Mouse (Mus musculus): Measurements from ENCODE around the gene Cenps. TPM values are rescaled to one million over a fixed set of nuclear protein-coding genes. Genes with fewer than 3 reads are reported as not detected.

The Cenps gene
- 31.0 and 33.0 TPM in 2 replicates for polyA plus RNA-seq (2015; fragmentation: Nextera tagmentation; extraction: Ambion mirVana)

DNA sequence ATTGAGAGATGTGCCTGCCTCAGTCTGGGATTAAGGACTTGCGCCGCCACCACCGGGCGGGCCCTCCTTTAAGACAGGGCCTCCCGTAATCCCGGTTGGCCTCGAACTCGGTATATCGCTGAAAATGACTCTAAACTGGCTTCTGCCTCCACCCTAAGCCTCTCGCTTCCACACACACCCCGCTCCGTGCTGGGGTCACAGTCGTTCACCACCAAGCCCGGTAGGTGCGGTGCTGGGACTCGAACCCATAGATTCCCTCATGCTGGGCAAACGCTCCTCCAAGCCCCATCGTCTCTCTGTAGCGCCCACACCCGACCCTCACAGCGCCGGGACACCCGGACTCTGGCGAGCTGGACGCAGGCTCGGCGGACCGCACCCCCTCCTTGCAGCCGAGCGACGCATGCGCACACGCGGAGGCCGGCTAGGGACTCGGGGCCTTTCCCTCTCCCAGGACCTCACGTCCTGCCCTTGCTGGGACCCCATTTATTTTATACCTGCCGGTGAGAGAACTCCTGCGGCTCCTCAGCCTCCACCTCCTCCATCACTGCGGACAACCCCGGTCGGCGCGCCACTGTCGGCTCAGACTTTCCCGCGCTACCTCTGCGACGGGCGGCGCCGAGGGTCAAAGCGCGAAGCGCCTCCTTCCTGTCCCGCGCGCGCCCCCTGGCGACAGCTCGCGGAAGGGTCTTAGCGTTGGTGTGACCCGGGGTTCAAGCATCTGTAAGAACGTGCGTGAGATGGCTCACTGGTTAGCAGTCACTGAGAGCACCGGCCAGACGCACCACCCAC is at the start of gene Cenps:
Cenps (minus strand) TSS at position 648 of the 789 bp plus-strand sequence.
- H3K36me3 ChIP-seq, result no peaks in the 10 kb centered on the region; the same call in 1 of the 2 replicates
- peak within 1 kb of the TSS; percentile 72 for H3K4me2 ChIP-seq (replicated peaks)
- H3K9me3 ChIP-seq, result no peaks in the 10 kb centered on the region
- peak within 1 kb of the TSS; percentile 89 for H3K27ac ChIP-seq
- peaks cover 8% of the 10 kb centered on the region for H3K4me1 ChIP-seq
- ATAC-seq (ENCODE audit: low FRiP score, low read depth), result peak; percentile 91
- peak within 1 kb of the TSS; percentile 75 for H3K9ac ChIP-seq
- H3K4me3 ChIP-seq, result peak within 1 kb of the TSS; percentile 60
- no peaks in the 10 kb centered on the region for H3K27me3 ChIP-seq
- WGBS, result under 1% methylated on average over 68 of the region's 68 CpGs

DNA sequence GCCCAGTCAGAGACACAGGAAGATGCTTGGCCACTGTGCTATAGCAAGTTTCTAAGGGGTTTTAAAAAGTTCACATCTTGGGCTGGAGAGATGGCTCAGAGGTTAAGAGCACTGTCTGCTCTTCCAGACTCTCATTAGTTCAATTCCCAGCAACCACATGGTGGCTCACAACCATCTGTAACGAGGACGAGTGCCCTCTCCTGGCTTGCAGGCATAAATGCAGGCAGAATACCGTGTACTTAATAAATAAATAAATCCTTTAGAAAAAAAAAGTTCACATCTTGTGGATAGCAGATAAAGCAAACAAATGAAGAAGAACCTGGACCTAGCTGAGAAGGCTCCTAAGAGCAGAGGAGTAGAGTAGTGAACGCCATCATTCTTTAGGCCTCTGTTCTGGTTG is 45.3 kb upstream of the Cenps start:
- H3K27me3 ChIP-seq, result no peaks in the 10 kb centered on the region
- no peaks in the 10 kb centered on the region for H3K9me3 ChIP-seq
- no peaks in the 10 kb centered on the region for H3K4me1 ChIP-seq
- 50% methylated on average over 4 of the region's 4 CpGs for WGBS
- H3K36me3 ChIP-seq, result peaks cover 82% of the 10 kb centered on the region
- H3K4me3 ChIP-seq, result no peak overlapping the region
- no peak for ATAC-seq (ENCODE audit: low FRiP score, low read depth)
- no peak overlapping the region for H3K27ac ChIP-seq
- no peak overlapping the region for H3K9ac ChIP-seq
- no peak overlapping the region for H3K4me2 ChIP-seq (replicated peaks)

DNA sequence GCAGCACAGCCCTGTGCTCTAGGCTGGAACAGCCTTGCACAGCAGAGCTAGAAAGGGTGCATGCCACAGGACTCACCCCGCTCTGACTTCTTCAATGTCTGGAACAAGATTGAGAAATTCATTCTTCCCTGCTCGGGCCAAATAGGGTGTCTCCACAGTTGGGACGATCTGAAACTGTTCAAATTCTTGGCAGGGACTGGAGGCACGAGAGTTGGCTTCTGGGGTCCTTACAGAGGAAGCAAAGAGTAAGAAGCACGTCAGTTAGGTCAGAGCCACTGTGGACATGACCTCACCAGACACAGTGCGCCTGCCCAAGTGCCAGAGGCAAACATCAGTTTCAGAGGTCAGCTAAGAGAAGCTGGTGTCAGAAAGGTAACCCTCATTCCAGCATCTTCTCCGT is 44.8 kb upstream of the Cenps start:
- Histone ChIP-seq H3K27me3 (no peaks in the 10 kb centered on the region), H3K9ac (no peak overlapping the region), H3K4me1 (no peaks in the 10 kb centered on the region), H3K27ac (no peak overlapping the region), H3K36me3 (peaks cover 76% of the 10 kb centered on the region), H3K4me3 (no peak overlapping the region), H3K4me2 (replicated peaks) (no peak overlapping the region), H3K9me3 (no peaks in the 10 kb centered on the region)
- ATAC-seq (ENCODE audit: low FRiP score, low read depth), result no peak
- 88% methylated on average over 7 of the region's 7 CpGs for WGBS

DNA sequence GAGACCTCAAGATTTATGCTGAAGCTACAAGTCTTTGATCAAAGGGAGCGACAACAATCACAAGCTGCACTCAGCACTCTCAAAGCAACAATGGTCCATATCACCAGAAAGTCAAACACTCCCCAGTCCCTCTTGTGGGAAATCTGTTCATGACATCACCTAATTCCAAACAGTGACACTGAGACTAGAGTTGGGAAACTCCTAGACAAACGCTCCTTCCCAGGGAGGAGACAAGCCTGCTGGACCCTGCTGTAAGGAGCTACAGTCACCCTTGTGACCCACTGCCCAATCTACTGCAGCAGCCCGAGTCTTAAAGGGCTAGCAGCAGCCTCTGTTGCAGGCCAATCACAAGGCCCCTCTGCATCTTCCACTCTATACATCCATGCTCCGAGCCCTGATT is 42.1 kb upstream of the Cenps start:
- Histone ChIP-seq H3K36me3 (peaks cover 58% of the 10 kb centered on the region), H3K9ac (no peak overlapping the region), H3K27ac (no peak overlapping the region), H3K9me3 (no peaks in the 10 kb centered on the region), H3K4me2 (replicated peaks) (no peak overlapping the region), H3K4me3 (no peak overlapping the region), H3K4me1 (no peaks in the 10 kb centered on the region), H3K27me3 (no peaks in the 10 kb centered on the region)
- WGBS, result 60% methylated on average over 4 of the region's 4 CpGs
- ATAC-seq (ENCODE audit: low FRiP score, low read depth), result no peak

DNA sequence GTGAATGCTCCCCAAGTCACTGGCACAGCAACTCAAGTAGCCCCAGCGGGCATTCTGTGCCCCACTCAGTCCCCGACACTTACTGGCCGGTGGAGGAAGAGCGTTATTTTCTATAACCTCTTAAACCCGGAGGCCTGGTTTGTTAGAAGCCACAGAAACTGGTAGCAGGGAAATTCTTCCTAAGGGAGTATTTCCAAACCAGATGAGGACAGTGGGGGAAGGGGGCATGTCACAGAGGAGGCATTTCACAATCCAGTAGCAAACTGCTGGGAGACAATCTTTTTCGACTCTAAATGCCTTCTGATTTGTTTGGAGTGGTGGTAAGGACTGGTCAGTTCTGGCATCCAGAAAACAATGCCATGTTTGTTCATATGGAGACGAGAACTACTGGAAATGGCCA is 41.7 kb upstream of the Cenps start:
- WGBS, result 72% methylated on average over 7 of the region's 7 CpGs
- H3K4me2 ChIP-seq (replicated peaks), result no peak overlapping the region
- H3K36me3 ChIP-seq, result peaks cover 54% of the 10 kb centered on the region
- no peaks in the 10 kb centered on the region for H3K4me1 ChIP-seq
- no peak overlapping the region for H3K4me3 ChIP-seq
- H3K9me3 ChIP-seq, result no peaks in the 10 kb centered on the region
- ATAC-seq (ENCODE audit: low FRiP score, low read depth), result no peak
- no peak overlapping the region for H3K27ac ChIP-seq
- H3K27me3 ChIP-seq, result no peaks in the 10 kb centered on the region
- H3K9ac ChIP-seq, result no peak overlapping the region

DNA sequence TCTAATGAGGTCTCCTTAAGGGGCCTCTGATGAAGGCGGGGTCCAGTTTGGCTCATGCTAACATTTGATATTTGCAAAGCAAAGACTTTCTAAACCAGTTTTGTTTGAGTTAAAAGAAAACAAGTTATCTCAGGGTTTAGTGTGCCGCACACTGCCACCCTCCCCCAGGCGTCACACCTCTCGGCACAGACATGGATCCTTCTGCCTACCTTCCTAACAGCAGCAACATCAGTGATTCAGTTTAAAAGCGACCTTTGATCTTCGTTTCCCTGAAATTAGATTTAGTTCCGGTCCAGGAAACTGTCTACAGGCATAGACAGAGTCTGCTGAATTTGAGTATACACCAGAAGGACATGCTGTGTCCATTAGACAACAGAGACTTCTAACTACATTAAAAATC is 40.9 kb upstream of the Cenps start:
- no peak for ATAC-seq (ENCODE audit: low FRiP score, low read depth)
- Histone ChIP-seq H3K9ac (no peak overlapping the region), H3K27me3 (no peaks in the 10 kb centered on the region), H3K9me3 (no peaks in the 10 kb centered on the region), H3K4me2 (replicated peaks) (no peak overlapping the region), H3K4me3 (no peak overlapping the region), H3K36me3 (peaks cover 45% of the 10 kb centered on the region), H3K27ac (no peak overlapping the region), H3K4me1 (no peaks in the 10 kb centered on the region)
- 61% methylated on average over 7 of the region's 7 CpGs for WGBS

DNA sequence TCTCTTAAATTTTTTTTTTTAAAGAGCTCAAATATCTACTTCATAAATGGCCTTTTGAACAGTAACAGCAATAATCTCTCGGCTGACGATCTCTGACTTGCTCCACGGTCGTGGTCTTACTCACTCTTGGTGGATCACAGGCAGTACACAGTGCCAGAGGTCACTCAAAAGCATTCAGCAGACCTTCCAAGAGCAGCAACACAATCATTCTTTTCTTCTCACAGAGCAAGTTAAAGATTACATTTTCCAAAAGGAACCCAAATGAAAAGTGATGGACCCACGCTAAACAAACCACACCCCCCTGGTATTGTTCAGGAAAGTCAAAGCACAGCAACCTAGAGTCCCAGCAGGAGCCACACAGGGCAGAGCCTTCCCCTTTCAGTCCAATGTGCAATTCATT is 39.6 kb upstream of the Cenps start:
- 70% methylated on average over 5 of the region's 5 CpGs for WGBS
- H3K4me3 ChIP-seq, result no peak overlapping the region
- no peak for ATAC-seq (ENCODE audit: low FRiP score, low read depth)
- no peaks in the 10 kb centered on the region for H3K27me3 ChIP-seq
- H3K4me1 ChIP-seq, result peaks cover 10% of the 10 kb centered on the region
- no peaks in the 10 kb centered on the region for H3K9me3 ChIP-seq
- H3K27ac ChIP-seq, result no peak overlapping the region
- H3K4me2 ChIP-seq (replicated peaks), result no peak overlapping the region
- no peak overlapping the region for H3K9ac ChIP-seq
- H3K36me3 ChIP-seq, result peaks cover 33% of the 10 kb centered on the region

DNA sequence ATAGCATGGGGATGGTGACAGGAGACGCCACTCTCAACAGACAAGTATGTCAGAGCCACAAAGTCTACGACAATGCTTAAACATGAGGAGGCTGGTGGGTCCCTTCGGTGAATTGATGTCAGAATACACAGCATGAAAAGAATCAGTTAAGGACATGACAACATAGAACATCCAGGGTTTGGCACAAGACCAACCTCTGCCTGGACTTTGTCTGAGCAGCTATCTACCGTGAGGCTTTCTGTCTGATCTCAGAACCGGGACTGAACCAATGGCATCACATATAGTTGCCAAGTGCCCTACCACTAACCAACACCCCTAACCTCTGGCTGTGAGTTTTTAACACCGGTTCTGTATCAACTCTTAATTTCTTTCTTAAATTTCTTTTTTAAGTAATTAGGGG is 39.2 kb upstream of the Cenps start:
- Histone ChIP-seq H3K4me1 (peaks cover 10% of the 10 kb centered on the region), H3K36me3 (peaks cover 29% of the 10 kb centered on the region), H3K9me3 (no peaks in the 10 kb centered on the region), H3K27ac (no peak overlapping the region), H3K27me3 (no peaks in the 10 kb centered on the region), H3K4me2 (replicated peaks) (no peak overlapping the region), H3K9ac (no peak overlapping the region), H3K4me3 (no peak overlapping the region)
- no peak for ATAC-seq (ENCODE audit: low FRiP score, low read depth)
- 86% methylated on average over 6 of the region's 6 CpGs for WGBS

DNA sequence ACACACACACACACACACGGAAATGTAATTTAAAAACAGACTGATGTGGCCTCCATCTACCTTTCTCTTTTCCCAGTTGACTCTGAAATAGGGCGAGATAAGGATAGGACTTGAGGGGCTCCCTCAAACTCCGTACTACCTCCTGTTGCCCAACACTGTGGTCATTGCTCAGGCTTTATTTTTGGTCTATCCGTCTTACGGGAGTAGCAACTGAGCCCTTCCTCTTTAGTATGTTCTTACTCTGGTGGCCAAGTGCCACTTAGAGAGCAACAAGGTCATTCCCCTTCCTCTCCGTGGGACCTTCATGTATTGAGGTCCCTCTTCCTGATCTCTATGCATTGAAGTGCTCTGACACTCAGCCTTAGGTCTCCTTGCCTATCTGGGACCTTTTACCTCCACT is 36.2 kb upstream of the Cenps start:
- Histone ChIP-seq H3K27ac (no peak overlapping the region; the same call in 1 of the 2 replicates), H3K36me3 (peaks cover 7% of the 10 kb centered on the region; the same call in 1 of the 2 replicates), H3K4me2 (replicated peaks) (no peak overlapping the region), H3K9ac (no peak overlapping the region), H3K27me3 (no peaks in the 10 kb centered on the region), H3K4me3 (no peak overlapping the region), H3K4me1 (peaks cover 10% of the 10 kb centered on the region), H3K9me3 (no peaks in the 10 kb centered on the region)
- ATAC-seq (ENCODE audit: low FRiP score, low read depth), result no peak
- 86% methylated on average over 6 of the region's 6 CpGs for WGBS

DNA sequence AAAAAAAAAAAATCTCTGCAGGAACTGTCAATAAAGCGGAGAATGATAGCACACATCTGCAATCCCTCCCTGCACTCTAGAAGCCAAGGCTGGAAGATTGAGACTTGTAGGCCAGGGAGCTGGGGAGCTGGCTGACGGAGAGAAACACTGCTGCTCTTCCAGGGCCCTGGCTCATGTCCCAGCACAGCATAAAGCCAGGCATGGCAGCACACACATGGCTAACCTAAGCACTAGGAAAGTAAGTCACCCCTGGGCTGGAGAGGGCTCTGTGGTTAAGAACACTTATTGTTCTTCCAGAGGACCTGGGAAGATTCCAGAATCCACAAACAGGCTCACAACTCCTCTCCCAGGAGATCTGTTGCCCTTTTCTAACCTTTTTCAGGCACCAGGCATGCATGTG is 35.2 kb upstream of the Cenps start:
- H3K36me3 ChIP-seq, result peaks cover 7% of the 10 kb centered on the region; the same call in 1 of the 2 replicates
- H3K27me3 ChIP-seq, result no peaks in the 10 kb centered on the region
- H3K27ac ChIP-seq, result peak overlapping the region; percentile 59
- 67% methylated on average over 2 of the region's 2 CpGs for WGBS
- no peak overlapping the region for H3K9ac ChIP-seq
- peaks cover 10% of the 10 kb centered on the region for H3K4me1 ChIP-seq
- no peaks in the 10 kb centered on the region for H3K9me3 ChIP-seq
- no peak overlapping the region; the same call in 1 of the 2 replicates for H3K4me2 ChIP-seq (replicated peaks)
- H3K4me3 ChIP-seq, result no peak overlapping the region
- ATAC-seq (ENCODE audit: low FRiP score, low read depth), result peak; percentile 66; the same call in 1 of the 2 replicates

DNA sequence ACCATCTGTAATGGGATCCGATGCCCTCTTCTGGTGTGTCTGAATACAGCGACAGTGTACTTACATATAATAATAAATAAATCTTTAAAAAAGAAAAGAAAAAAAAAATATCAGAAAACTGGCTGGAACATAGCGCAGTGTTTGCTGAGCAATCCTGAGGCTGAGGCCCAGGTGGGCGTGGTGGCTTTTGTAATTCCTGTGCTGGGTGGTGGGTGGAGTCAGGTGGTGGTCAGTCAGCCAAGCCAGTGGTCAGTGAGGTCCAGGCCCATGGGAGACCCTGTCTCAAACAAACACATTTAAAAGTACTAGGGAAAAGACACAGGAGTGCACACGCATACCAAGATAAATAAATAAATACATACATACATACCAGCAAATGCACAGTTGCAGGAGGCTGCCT is 34.7 kb upstream of the Cenps start:
- Histone ChIP-seq H3K36me3 (peaks cover 7% of the 10 kb centered on the region; the same call in 1 of the 2 replicates), H3K4me1 (peaks cover 10% of the 10 kb centered on the region), H3K27me3 (no peaks in the 10 kb centered on the region), H3K9me3 (no peaks in the 10 kb centered on the region), H3K9ac (no peak overlapping the region), H3K4me2 (replicated peaks) (no peak overlapping the region), H3K4me3 (no peak overlapping the region), H3K27ac (peak overlapping the region; percentile 59)
- ATAC-seq (ENCODE audit: low FRiP score, low read depth), result no peak
- WGBS, result 91% methylated on average over 5 of the region's 5 CpGs

DNA sequence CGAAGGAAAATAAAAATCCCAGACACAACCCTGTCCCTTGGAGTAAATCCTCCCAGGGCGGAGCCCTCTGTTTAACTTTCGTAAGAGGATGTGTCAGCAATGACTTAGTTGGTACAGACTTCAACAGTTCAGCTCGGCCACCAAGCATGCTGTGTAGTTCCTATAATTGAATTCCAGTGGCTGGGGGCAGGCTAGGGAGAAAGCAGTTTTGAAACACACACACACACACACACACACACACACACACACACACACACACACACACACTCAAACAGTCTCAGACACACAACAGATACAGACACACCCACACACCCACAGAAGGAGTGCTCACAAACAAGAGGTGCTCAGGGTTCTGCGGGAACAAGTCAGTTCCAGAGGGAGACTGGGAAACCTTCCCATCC is 34.2 kb upstream of the Cenps start:
- Histone ChIP-seq H3K4me1 (peaks cover 10% of the 10 kb centered on the region), H3K27ac (no peak overlapping the region; the same call in 1 of the 2 replicates), H3K9ac (no peak overlapping the region), H3K4me3 (no peak overlapping the region), H3K4me2 (replicated peaks) (no peak overlapping the region), H3K27me3 (no peaks in the 10 kb centered on the region), H3K36me3 (peaks cover 5% of the 10 kb centered on the region; the same call in 1 of the 2 replicates), H3K9me3 (no peaks in the 10 kb centered on the region)
- ATAC-seq (ENCODE audit: low FRiP score, low read depth), result no peak
- 74% methylated on average over 5 of the region's 5 CpGs for WGBS

Data from limb, embryonic 13.5 days (tissue).